Mouse (Mus musculus) lung, postnatal 4 days (tissue): ENCODE measurements at regions not wholly inside any gene's neighbourhood (a gene's known extent, or its start where the extent isn't known, plus 50 kb on each side); places are given as distances from the start of the nearest gene placed in this dataset.
"Not testable (repeated sequence)": the region's sequence is repeated elsewhere in the genome, so short reads cannot be mapped to it uniquely, and the experiment has no call there.

Experiments
- DNase-seq, 2 experiments: peaks; one replicate each; pipeline ENCODE4 v3.0.0; 2021

DNA sequence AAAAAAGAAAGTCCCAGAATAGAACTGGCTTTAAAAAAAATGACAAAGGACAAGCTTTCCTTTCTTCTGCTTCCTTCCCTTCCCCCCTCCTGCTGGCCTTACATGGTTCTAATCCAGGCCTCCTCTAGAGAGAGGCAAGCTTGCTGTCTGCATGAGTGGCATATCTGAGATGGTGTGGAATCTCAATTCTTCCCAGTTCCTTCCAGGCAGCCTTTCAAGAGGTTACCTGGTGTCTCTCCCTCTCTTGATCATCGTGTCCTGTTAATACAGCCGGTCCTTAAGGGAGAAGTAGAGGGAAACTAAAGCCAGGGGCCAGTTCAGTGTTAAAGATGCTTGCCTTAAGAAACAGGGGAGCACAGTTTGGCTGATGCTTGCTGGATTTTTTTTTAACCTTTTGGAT is 607.1 kb upstream of the Clint1 start:
- DNase-seq, result no peak

DNA sequence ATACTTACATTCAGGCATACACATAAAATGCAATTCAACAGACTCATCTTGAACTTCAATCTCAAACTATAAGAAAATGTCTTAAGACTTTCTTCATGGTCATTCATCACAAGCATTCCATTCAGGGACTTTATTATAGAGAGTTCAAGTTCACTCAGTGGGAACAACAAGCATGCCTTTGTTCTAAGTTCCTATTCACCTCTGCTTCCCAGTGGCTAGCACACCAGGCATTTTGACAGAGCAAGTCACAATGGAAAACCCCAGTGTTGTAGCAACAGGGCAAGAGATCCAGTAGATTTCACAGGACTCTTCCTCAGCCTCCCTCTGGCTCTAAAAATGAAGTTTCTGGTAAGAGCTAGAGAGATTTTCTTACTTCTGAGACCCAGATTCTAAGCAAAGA is 595.8 kb upstream of the Clint1 start:
- DNase-seq, result no peak

DNA sequence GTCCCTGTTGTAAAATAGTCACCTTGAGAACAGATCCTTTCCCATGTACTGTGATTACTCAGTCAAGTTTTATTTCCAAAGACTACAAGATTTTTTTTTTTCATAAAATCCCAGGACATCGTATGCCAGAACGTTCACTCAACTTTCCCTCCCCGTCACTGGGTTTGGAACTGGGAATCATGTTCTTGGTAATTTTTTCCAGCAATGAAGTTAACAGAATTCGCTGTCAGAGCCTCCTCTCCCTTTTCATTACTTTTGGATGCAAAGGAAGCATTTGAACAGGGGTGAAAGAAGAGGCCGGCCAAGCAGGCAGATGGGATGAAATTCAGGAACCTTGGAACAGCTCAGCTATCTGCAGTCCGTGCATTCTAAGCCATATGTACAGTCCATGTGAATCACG is 589.7 kb upstream of the Clint1 start:
- no peak for DNase-seq

DNA sequence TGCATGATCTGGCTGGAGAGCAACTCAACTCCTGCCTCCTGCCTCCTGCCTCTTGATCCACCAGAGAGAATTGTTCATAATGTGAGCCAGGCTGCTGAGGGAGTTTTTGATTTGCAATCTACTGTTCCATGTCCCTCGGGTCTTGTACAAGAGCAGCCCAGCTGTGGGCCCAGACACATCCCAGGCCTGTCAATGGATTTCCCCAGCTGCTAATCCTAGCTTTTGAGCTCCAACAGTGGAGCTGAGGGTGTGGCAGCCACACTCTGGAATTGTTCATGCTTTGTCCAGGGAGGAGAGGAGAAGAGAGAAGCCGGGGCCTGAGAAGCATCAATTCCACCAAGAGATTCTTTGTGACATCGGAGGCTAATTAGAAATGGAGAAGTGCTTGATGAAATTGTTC is 587.9 kb upstream of the Clint1 start:
- peak in 1 of 2 experiments; percentile 34 for DNase-seq

DNA sequence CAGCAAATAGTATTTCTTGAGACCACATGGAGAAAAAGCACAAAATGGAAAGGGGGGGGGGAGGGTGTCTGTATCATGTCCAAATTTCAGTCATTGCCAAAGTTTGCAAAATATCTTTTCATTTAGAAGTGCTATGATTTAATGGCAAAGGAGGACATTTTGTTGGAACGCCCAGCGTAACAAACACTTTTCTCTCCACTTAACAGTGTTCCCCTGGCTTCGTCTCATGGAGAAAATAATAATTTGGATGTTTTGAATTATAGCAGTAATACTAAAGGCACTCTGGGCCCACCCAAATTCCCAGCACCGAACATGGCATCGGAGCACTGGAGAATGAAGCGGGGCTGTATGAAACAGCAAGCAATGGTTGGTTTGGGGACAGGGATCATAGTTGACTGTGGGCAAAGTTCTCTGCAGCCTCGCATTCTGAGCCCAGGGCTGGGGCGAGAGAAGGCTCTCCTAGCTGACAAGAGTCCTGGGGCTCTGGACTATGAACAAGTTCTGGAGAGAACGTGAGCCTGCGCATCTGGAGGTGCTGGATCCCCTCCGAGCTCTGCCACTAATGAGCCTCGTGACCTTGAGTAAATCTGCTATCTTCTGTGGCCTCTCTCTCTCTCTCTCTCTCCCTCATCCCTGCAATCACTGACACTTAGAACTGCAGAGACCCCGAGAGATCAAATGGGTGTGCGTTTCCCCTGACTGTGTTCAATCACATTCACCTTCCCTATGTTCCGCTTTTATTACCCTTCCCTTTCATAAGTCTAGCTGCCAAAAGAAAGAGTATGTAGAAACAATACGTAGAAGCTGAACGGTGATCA is 586.5 kb upstream of the Clint1 start:
- DNase-seq, result peak in 1 of 2 experiments; percentile 23

DNA sequence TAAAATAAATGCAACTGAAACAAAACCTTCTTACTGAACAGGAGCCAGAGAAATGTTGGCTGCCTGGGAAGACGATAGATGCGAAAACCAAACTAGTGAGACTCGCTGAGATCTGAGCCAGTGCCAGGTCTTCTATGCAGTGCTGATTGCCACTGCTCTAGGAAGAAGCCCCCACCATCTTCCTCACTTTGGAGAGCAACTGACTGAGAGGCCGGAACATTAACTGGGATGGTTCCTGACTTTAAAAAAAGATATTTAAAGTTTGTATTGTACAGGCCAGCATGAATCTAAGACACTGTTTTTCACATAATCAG is 585.9 kb upstream of the Clint1 start:
- DNase-seq, result no peak

- DNase-seq, result peak; percentile 50 to 53
Observed at GRCm38 (mm10) chr11:45269215-45269614, 582.6 kb upstream of the Clint1 start.

- no peak for DNase-seq
Observed at GRCm38 (mm10) chr11:45271206-45271605, 580.6 kb upstream of the Clint1 start.

DNA sequence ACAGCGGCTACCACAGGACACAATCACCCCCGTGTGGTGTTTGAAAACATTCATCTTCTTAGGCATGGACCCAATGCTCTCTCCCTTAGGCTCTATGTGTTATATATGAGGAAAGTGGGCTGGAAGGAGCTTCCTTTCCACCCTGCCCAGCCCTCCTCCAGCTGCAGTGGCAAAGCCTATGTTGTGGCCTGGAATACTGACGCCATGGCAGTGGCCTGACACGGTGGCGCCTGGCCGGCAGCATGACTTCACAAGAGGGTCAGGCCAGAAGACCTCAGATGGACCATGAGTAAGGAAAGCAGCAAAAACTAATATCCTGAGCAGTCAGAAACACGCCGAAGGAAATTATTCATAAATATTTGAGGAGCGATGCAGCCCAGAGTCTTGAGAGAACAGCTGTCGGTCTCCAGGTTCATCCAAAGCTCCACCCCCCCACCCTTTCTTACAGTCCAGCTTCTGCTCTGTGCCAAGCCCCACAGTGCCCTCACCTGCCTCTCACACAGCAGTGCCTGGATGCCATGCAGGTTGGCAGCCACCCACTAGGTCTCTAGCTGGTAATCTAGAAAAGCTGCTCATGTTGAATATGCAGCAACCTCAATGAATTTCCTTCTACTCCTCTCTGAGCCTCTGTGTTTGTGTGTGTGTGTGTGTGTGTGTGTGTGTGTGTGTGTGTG is 577.3 kb upstream of the Clint1 start:
- DNase-seq, result peak; percentile 16 to 27

DNA sequence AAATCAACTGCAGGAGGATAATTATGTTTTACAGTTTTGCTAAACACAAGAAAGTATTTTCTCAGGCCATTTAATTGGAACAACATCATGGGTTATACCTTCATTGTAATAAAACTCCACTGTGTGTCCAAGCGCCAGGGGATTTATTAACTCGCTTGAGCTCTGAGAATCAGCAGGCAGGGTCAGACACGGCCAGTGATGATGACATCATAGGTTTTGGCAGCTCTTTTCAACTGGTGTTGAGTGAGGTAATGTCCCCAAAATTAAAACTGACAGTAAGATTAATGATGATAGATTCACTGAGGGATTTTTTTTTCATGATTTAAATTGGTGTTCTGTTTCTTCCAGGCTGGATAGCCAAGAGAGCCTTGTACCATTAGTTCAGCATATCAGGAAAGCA is 576.7 kb upstream of the Clint1 start:
- no peak for DNase-seq

DNA sequence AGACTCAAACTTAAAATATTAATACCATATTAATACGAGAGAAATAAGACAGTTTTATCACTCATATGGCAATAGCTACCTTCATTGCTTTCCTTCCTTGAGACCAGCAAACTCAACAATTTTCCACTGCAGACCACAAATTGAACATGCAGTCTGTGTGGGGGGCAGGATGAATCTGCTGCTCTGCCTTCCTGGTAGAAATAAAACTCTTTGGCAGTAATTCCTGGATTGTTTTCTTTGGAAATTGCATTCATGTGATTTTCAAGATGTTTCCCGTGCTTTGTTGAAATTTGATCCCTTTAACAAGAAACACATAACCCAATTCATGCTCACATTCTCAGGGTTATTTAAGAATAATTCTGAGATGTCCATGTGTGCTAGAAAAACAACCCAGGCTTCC is 555.1 kb upstream of the Clint1 start:
- no peak for DNase-seq

DNA sequence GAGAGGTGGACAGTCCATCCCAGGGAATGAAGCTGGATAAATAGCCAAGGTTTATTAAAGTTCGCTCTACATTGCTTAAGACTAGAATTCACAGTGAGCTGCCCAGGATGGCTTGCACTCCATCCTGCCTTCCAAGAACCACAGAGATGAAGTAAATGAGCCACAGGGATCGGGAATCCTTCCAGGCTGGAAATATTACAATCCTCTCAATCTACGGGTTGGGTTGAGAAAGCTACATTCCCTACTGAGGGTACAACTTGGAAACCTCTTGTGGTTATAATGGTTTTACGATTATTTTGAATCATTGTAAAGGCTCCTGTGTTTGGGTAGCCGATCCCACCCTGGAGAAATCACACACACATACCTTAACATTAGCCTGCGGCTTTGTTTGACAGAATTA is 539.9 kb upstream of the Clint1 start:
- no peak for DNase-seq

DNA sequence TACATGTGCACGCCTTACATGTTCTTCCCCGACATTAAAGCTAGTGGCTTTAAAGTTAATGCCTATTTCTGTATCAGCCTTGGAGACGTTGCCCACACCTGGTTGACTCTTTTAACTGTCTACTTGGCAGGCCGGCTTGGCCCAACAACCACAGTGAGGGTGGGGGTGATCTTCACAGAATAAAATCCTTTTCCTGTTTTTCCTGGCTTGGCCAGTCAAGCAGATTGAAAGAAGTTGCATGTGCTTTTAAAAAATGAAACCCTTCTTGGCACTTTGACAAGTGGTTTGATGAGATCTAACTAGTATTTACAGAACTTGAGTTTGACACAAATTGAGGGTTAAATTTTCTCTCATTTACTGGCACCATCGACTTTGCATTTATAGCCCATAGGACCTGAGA is 528.1 kb upstream of the Clint1 start:
- DNase-seq, result no peak

- DNase-seq, result no peak
Observed at GRCm38 (mm10) chr11:45330319-45330718, 521.5 kb upstream of the Clint1 start.

GRCm38 (mm10) chr11:45333756-45334155 is 518.1 kb upstream of the Clint1 start:
- no peak for DNase-seq

DNA sequence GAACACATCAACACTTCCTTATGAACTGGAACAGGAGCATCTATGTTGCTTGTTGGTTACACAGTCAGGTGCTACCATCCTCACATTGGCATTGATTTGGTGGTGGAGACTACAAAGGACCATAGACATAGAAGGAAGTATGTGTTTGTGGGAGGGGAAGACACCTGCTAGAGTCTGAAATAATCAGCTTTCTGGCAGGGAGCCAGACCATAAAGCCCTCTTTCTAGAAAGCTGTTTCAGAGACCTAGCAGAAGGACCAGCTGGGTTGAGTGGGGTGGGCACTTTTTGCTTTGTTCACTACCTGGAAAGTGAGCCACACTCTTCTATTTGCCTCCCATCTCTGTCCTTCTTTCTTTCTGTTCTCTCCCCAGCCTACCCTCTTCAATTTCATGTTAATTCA is 502.5 kb upstream of the Clint1 start:
- DNase-seq, result no peak

GRCm38 (mm10) chr11:45365343-45365742 is 486.5 kb upstream of the Clint1 start:
- no peak for DNase-seq

DNA sequence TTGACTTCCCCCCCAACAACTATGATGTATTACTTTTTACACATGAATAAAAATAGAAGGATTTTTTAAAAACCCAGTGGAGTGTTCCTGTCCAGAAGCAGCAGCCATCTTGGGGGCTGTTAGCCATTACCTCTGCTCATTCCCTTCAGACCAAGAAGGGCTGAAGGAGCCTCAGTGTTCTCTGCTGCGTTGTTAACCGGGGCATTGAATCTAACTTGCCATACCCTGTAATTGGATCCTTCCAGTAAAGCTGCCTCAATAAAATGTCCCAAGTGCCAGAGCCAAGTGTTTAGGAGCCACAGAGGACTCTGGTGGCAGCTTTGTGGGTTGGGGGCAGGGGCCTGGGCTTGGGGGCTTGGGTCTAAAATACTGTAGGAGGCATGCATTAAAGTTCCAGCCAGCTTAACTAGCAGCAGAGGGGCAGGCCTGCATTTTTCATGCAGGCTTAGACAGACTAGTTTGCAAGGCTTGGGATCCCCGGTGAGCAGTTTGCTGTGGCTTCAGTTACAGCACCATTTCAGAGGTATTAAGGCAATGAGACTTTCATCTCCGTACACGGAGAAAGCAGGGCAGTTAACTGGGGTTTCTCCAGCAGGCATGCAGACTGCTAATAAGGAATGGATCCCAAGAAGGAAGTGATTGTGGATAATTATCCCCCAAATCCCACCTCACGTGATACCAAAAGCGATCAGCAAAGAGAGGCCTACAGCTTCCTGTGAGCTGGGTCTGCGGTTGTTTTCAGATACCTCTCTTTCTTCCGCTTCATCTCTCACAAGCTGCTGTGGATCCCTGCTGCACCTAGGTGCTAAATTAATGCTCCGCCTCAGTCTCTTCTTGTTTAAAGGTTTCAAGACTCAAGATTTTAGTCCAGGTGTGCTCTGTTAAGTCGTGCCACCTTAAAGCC is 462.4 kb upstream of the Clint1 start:
- DNase-seq, result no peak

- DNase-seq, result peak; percentile 23 to 29
Observed at GRCm38 (mm10) chr11:45396009-45396408, 455.8 kb upstream of the Clint1 start.

DNA sequence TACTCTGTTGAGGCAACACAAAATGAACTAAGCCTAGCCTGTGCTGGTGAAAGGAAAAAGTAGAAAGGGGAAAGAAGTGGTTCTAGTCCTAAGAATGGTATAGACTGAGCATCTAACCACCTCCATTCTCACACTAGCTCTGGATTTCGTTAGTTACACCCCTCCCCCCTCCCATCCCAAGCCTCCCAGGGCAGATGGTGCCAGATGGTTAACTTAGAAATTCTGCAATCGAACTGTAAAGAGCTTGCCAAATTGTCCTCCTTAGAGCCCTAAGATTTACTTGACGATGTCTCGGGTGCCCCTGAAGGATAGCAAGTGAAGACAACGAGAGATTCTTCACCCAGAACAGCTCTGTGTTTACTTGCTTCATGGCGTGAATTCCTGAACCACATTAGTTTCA is 453.7 kb upstream of the Clint1 start:
- no peak for DNase-seq

GRCm38 (mm10) chr11:45404377-45405029 is 447.3 kb upstream of the Clint1 start:
- no peak for DNase-seq

- DNase-seq, result not testable (repeated sequence)
Observed at GRCm38 (mm10) chr11:45424066-45424465, 427.8 kb upstream of the Clint1 start.
